Mouse (Mus musculus): Measurements from ENCODE around the gene Nlrp1b. TPM values are rescaled to one million over a fixed set of nuclear protein-coding genes. Genes with fewer than 3 reads are reported as not detected.
A peak's percentile ranks its signal among the peaks of the same experiment; 100 is the strongest.

The Nlrp1b gene
- polyA plus RNA-seq, 1 experiment from 2014 or later, result 0.04 TPM

DNA sequence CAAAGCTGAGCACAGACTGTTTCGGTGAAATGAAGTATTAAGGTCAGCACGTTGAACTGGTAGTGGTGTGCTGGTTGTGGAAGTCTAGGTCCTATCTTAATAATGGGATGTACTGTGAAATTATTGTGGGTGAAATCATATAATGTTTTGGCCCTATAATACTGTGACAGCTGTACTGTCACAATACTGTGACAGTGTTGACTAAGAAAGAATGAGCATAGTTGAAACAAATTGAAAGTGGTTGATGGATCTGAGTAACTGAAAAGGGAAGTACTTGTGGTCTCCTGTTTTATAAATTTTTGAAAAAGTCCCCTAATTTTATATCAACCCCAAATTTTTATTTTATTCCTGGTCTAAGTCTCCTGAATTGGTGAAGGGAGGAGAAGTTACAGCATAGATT is 123.4 kb downstream of the Nlrp1b start:
- 61% methylated on average over 2 of the region's 2 CpGs for WGBS (ENCODE audit: insufficient replicate concordance)
- H3K27me3 ChIP-seq (ENCODE audit: insufficient read depth, low read length), result no peaks in the 10 kb centered on the region
- no peaks in the 10 kb centered on the region for H3K4me1 ChIP-seq (ENCODE audit: insufficient read depth)
- 0 out of 2 replicates have a peak overlapping the region, but pooled peaks have one; percentile 13 for H3K27ac ChIP-seq (ENCODE audit: low read depth)
- H3K9me3 ChIP-seq (ENCODE audit: low read length), result no peaks in the 10 kb centered on the region
- no peaks in the 10 kb centered on the region for H3K36me3 ChIP-seq (replicated peaks; ENCODE audit: insufficient read depth, low read length)
- no peak overlapping the region for H3K9ac ChIP-seq (replicated peaks)
- ATAC-seq (no peak), DNase-seq (no peak)
- TF ChIP-seq CTCF (IDR thresholded peaks at IDR 0.05; ENCODE audit: low read depth), result no peak
- no peak for TF ChIP-seq EP300 (IDR thresholded peaks at IDR 0.05; ENCODE audit: low read depth)
- H3K4me2 ChIP-seq (ENCODE audit: low read depth, low read length), result no peak overlapping the region
- no peak overlapping the region for H3K4me3 ChIP-seq (ENCODE audit: low read depth, low read length)

DNA sequence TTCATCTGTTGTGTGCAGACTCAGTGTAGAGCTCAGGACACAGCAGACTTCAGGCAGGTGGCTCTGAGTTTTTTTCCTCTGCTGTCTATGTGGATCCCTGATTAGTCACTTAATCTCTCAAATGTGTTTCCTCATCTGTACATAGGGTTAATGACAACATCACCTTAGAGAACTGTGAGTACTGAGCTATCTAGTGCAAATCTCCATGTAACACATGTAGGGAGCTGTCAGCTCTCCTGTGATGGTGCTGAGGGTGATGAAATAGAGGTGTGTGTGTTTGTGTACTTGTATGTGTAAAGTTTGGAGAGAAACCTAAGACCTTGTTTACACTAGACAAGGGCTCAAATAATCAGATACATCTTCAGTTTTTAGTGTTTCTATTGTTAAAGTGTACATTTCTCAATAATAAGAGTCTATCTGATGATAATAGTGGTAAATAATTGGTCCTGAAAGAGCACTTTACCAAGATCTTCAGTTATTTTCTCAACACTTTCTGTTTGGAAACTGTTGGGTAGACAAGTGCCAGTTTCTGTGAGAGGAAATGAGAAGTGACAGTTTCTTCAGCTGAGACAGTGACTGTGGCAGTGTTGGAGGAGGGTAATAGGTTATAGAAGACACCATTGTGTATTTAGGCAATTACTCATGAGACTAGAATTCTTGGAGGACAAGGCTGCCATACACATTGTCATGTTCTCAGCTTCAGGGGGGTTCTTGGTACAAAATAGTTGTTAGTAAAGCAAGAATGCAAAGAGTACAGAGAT is 124.1 kb downstream of the Nlrp1b start:
- no peaks in the 10 kb centered on the region for H3K9me3 ChIP-seq (ENCODE audit: low read length)
- H3K4me2 ChIP-seq (ENCODE audit: low read depth, low read length), result no peak overlapping the region
- no peaks in the 10 kb centered on the region for H3K4me1 ChIP-seq (ENCODE audit: insufficient read depth)
- no peak overlapping the region for H3K9ac ChIP-seq (replicated peaks)
- 0 out of 2 replicates have a peak overlapping the region, but pooled peaks have one; percentile 18 for H3K27ac ChIP-seq (ENCODE audit: low read depth)
- TF ChIP-seq CTCF (IDR thresholded peaks at IDR 0.05; ENCODE audit: low read depth) (no peak), EP300 (IDR thresholded peaks at IDR 0.05; ENCODE audit: low read depth) (no peak)
- DNase-seq, result no peak
- no peak overlapping the region for H3K4me3 ChIP-seq (ENCODE audit: low read depth, low read length)
- no peaks in the 10 kb centered on the region for H3K27me3 ChIP-seq (ENCODE audit: insufficient read depth, low read length)
- no peak for ATAC-seq
- H3K36me3 ChIP-seq (replicated peaks; ENCODE audit: insufficient read depth, low read length), result no peaks in the 10 kb centered on the region

DNA sequence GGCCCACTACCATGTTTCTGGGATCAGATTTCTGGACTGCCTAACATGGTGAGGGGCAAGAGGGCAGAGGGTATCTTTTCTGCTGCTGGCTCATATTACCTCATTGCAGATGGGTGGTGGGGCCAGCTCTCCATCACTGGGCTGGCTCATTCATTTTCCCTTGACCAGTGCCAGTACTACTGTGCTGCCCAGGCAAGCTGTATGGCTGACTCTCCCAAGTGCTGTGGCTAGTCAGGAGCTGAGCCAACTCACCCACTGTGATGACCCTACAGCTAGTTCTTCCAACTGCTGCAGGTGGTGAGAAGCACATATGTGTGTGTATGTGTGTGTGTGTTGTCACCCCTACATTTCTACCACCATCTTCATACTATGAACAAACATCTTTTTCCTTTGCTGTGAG is 126.6 kb downstream of the Nlrp1b start:
- Histone ChIP-seq H3K4me3 (ENCODE audit: low read depth, low read length) (no peak overlapping the region), H3K36me3 (replicated peaks; ENCODE audit: insufficient read depth, low read length) (no peaks in the 10 kb centered on the region), H3K27me3 (ENCODE audit: insufficient read depth, low read length) (no peaks in the 10 kb centered on the region), H3K27ac (ENCODE audit: low read depth) (no peak overlapping the region), H3K4me1 (ENCODE audit: insufficient read depth) (no peaks in the 10 kb centered on the region), H3K9me3 (ENCODE audit: low read length) (no peaks in the 10 kb centered on the region), H3K4me2 (ENCODE audit: low read depth, low read length) (no peak overlapping the region), H3K9ac (replicated peaks) (no peak overlapping the region)
- no peak for TF ChIP-seq EP300 (IDR thresholded peaks at IDR 0.05; ENCODE audit: low read depth)
- TF ChIP-seq CTCF (IDR thresholded peaks at IDR 0.05; ENCODE audit: low read depth), result no peak
- ATAC-seq, result no peak
- DNase-seq, result no peak

Other genes with a start within 250 kb of the Nlrp1b start
- gene C1qbp, start 247.7 kb downstream of the Nlrp1b start, polyA plus RNA-seq (2015; fragmentation: Nextera tagmentation; extraction: Ambion mirVana), result 135 TPM in 2 replicates
- gene Dhx33, start 226.3 kb downstream of the Nlrp1b start, polyA plus RNA-seq (2015; fragmentation: Nextera tagmentation; extraction: Ambion mirVana), result 2.7 and 3.5 TPM in 2 replicates
- gene Mis12, start 211.1 kb downstream of the Nlrp1b start, polyA plus RNA-seq (2015; fragmentation: Nextera tagmentation; extraction: Ambion mirVana), result 10.8 and 10.9 TPM in 2 replicates
- gene Derl2, start 210.9 kb downstream of the Nlrp1b start, polyA plus RNA-seq (2015; fragmentation: Nextera tagmentation; extraction: Ambion mirVana), result 46.4 and 46.7 TPM in 2 replicates
- gene 6330403K07Rik, start 197.2 kb downstream of the Nlrp1b start, polyA plus RNA-seq (2015; fragmentation: Nextera tagmentation; extraction: Ambion mirVana), result 0.36 and 0.51 TPM in 2 replicates
- gene Nlrp1a, start 86.0 kb downstream of the Nlrp1b start, polyA plus RNA-seq (2015; fragmentation: Nextera tagmentation; extraction: Ambion mirVana), result 0.08 and 0.19 TPM in 2 replicates

Measured in liver, postnatal 0 days (tissue).